Mouse (Mus musculus) CH12.LX (cell line): ENCODE data around the gene Ezh1.

Experiments
- CTCF ChIP-seq, 2 experiments: IDR thresholded peaks in 1 of 2; conservative IDR thresholded peaks in 1 of 2; 2 replicates each; pipeline ENCODE4 v1.5.1; 2011 to 2012; ENCODE audit warnings: low read depth in 2 of 2, low read length in 2 of 2, improper control_type of control experiment in 1 of 2, inconsistent platforms in 1 of 2, mild to moderate bottlenecking in 1 of 2, moderate library complexity in 1 of 2
- MAX ChIP-seq: IDR thresholded peaks from 2 replicates; pipeline ENCODE4 v1.6.1; 2011; ENCODE audit warnings: low read length, improper control_type of control experiment
- POLR2A ChIP-seq: IDR thresholded peaks from 2 replicates; pipeline ENCODE4 v1.6.1; 2011; ENCODE audit warnings: low read depth, mild to moderate bottlenecking, improper control_type of control experiment, low read length
- USF1 ChIP-seq: IDR thresholded peaks from 2 replicates; pipeline ENCODE4 v1.6.1; 2014; ENCODE audit warnings: low read depth, mild to moderate bottlenecking, inconsistent platforms, low read length, improper control_type of control experiment

DNA sequence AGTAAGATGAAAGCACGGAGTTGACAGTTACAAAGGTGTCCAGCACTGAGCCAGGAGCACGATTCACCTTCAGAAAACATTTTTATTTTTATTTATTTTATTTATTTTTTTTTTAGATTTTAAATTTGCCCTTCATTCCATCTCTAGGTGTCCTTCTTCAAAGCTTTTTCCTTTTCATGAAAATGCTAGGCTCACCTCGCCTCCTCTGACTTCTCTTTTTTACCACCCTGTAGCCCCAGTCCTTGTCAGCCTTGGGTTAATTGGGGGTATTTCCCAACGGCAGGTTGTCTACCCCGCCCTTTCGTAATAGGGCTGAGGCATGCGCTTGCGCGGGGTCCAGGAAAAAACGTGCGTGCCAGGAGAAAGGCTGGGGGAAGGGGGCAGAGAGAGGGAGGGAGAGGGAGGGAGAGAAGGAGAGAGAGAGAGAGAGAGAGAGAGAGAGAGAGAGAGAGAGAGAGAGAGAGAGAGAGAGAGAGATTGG, 50.6 kb downstream of the Ezh1 start:
- no peak for TF ChIP-seq CTCF (conservative IDR thresholded peaks at IDR 0.05 in 1 of 2, IDR thresholded peaks at IDR 0.05 in 1 of 2; ENCODE audit: low read depth in 2 of 2, low read length in 2 of 2)
- TF ChIP-seq POLR2A: no peak; the same call in 1 of the 2 replicates
- TF ChIP-seq MAX: peak; percentile 58; the same call in 1 of the 2 replicates
- TF ChIP-seq USF1: no peak
